In genomic region chr2:3947432-3947831, GRCm38 (mm10) we compare ENCODE assay signal across 21 mouse cellular contexts.
DNase-seq lines count a peak whose midpoint lies in the region; ATAC-seq and TF ChIP-seq lines count a peak whose summit lies in the region.
"Had no signal": no experiment of that assay in that cellular context is flagged by ENCODE, and none has a peak within 500 bp of the region (broad histone marks: within the 10 kb centered on the region; RNA-seq: fewer than 3 reads in every experiment).

No protein-coding gene starts in this region.

- H3K9ac ChIP-seq in liver, embryonic 11.5 days (ENCODE audit: low read depth, low read length), result no peak overlapping the region
- H3K9ac ChIP-seq in liver, postnatal 0 days (replicated peaks), result no peak overlapping the region

- no peak overlapping the region for H3K4me2 ChIP-seq in liver, embryonic 11.5 days
- no peak overlapping the region for H3K4me2 ChIP-seq in liver, postnatal 0 days (ENCODE audit: low read depth, low read length)

- no peaks in the 10 kb centered on the region for H3K27me3 ChIP-seq in heart, embryonic 10.5 days (ENCODE audit: insufficient read depth, poor library complexity, severe bottlenecking)
- no peaks in the 10 kb centered on the region for H3K27me3 ChIP-seq in liver, embryonic 11.5 days (replicated peaks; ENCODE audit: control insufficient read depth, insufficient read depth, low read length)
- H3K27me3 ChIP-seq in liver, postnatal 0 days (ENCODE audit: insufficient read depth, low read length), result no peaks in the 10 kb centered on the region
- H3K27me3 ChIP-seq: CH12.LX had no signal

- DNase-seq in heart, adult 11 months, result peak; percentile 52
- DNase-seq in heart, adult 18-20 months, result no peak
- peak; percentile 58 for DNase-seq in heart, embryonic 10.5 days (ENCODE audit: low spot score)
- no peak for DNase-seq in heart, postnatal 36 days
- DNase-seq in liver, embryonic 11.5 days (ENCODE audit: low spot score), result peak; percentile 19
- no peak for DNase-seq in liver, postnatal 0 days
- DNase-seq: adrenal gland, adult 2 months; adrenal gland, adult 8-10 months; adrenal gland, postnatal 10 days; adrenal gland, postnatal 14 days; adrenal gland, postnatal 25 days; adrenal gland, postnatal 36 days; B cell, adult 2 months; cerebellum, adult 11 months; cerebellum, adult 11-12 months; cerebellum, adult 18-20 months had no signal

- no peak for TF ChIP-seq EP300 in liver, postnatal 0 days (IDR thresholded peaks at IDR 0.05; ENCODE audit: low read depth)

- TF ChIP-seq CTCF in liver, postnatal 0 days (IDR thresholded peaks at IDR 0.05; ENCODE audit: low read depth), result no peak

- no peaks in the 10 kb centered on the region for H3K36me3 ChIP-seq in heart, embryonic 10.5 days
- H3K36me3 ChIP-seq in liver, embryonic 11.5 days (ENCODE audit: control insufficient read depth, insufficient read depth, low read length), result no peaks in the 10 kb centered on the region
- H3K36me3 ChIP-seq in liver, postnatal 0 days (replicated peaks; ENCODE audit: insufficient read depth, low read length), result no peaks in the 10 kb centered on the region
- H3K36me3 ChIP-seq: G1E had no signal

- no peaks in the 10 kb centered on the region for H3K4me1 ChIP-seq in heart, embryonic 10.5 days
- no peaks in the 10 kb centered on the region for H3K4me1 ChIP-seq in liver, embryonic 11.5 days (replicated peaks; ENCODE audit: control insufficient read depth, insufficient read depth, low read length)
- H3K4me1 ChIP-seq in liver, postnatal 0 days (ENCODE audit: insufficient read depth), result no peaks in the 10 kb centered on the region

- 75% methylated on average over 3 of the region's 3 CpGs for WGBS in heart, embryonic 10.5 days
- whole genome bisulfite sequencing in liver, embryonic 11.5 days, result 70% methylated on average over 3 of the region's 3 CpGs
- WGBS in liver, postnatal 0 days (ENCODE audit: insufficient replicate concordance), result 82% methylated on average over 3 of the region's 3 CpGs

- no peak overlapping the region for H3K4me3 ChIP-seq in heart, embryonic 10.5 days
- no peak overlapping the region for H3K4me3 ChIP-seq in liver, embryonic 11.5 days (ENCODE audit: low read depth, low read length)
- H3K4me3 ChIP-seq in liver, postnatal 0 days (ENCODE audit: low read depth, low read length), result no peak overlapping the region

- ATAC-seq in liver, embryonic 11.5 days (replicated peaks; ENCODE audit: low FRiP score), result no peak
- no peak for ATAC-seq in liver, postnatal 0 days
- ATAC-seq: activated CD4-positive, CD25-positive, alpha-beta regulatory T cell, adult 4 months; CD4-positive, CD25-positive, alpha-beta regulatory T cell, adult 4 months; Patski had no signal

- no peak overlapping the region for H3K27ac ChIP-seq in heart, embryonic 10.5 days
- H3K27ac ChIP-seq in liver, embryonic 11.5 days (ENCODE audit: low read depth, low read length), result no peak overlapping the region
- H3K27ac ChIP-seq in liver, postnatal 0 days (ENCODE audit: low read depth), result no peak overlapping the region

- intact Hi-C loops in heart, postnatal 36 days (cut with DNase I), result no loop called here

- H3K9me3 ChIP-seq in heart, embryonic 10.5 days, result no peaks in the 10 kb centered on the region
- no peaks in the 10 kb centered on the region for H3K9me3 ChIP-seq in liver, embryonic 11.5 days (ENCODE audit: control insufficient read depth, low read length)
- no peaks in the 10 kb centered on the region for H3K9me3 ChIP-seq in liver, postnatal 0 days (ENCODE audit: low read length)
- H3K9me3 ChIP-seq: G1E had no signal

Comparison
In these comparisons a context has a peak if more than half of its experiments do, and no peak if none do; other contexts are left out.
1. DNase-seq: peak in heart, adult 11 months (single experiment), heart, embryonic 10.5 days (single experiment) and liver, embryonic 11.5 days (single experiment); none in heart, adult 18-20 months (0 of 2), heart, postnatal 36 days (0 of 2) and liver, postnatal 0 days (single experiment).